Mouse (Mus musculus) v-Abl transformed pro-B cells (cell line): Measurements from ENCODE around the gene Gm45521.

Experiments used
- in situ Hi-C, 2 experiments: fragments of 400-800 bp; cut with MboI; formaldehyde crosslinking; loops; one replicate each; pipeline ENCODE4 v1.15.1; 2025; ENCODE audit not compliant: unreplicated experiment in 2 of 2

Gm45521 gene

GRCm38 (mm10) chr14:7957049-7957448 is at the start of gene Gm45521:
TSS of gene Gm45521 (plus strand) at chr14:7957288.
- in situ Hi-C loops = no loop called here

GRCm38 (mm10) chr14:7909472-7909871 is 47.6 kb upstream of the Gm45521 start:
- in situ Hi-C loops = no loop called here

GRCm38 (mm10) chr14:7913842-7914241 is 43.2 kb upstream of the Gm45521 start:
- in situ Hi-C loops = no loop called here

- in situ Hi-C loops = no loop called here
Observed at GRCm38 (mm10) chr14:7914461-7914860, 42.6 kb upstream of the Gm45521 start.

GRCm38 (mm10) chr14:7918150-7918991 is 38.7 kb upstream of the Gm45521 start:
- in situ Hi-C loops = no loop called here

GRCm38 (mm10) chr14:7919309-7919708 is 37.8 kb upstream of the Gm45521 start:
- in situ Hi-C loops = no loop called here

GRCm38 (mm10) chr14:7919921-7920320 is 37.2 kb upstream of the Gm45521 start:
- in situ Hi-C loops = no loop called here

- in situ Hi-C loops = no loop called here
Observed at GRCm38 (mm10) chr14:7921459-7921858, 35.6 kb upstream of the Gm45521 start.

GRCm38 (mm10) chr14:7923635-7924034 is 33.5 kb upstream of the Gm45521 start:
- in situ Hi-C loops = no loop called here

- in situ Hi-C loops = no loop called here
Observed at GRCm38 (mm10) chr14:7928362-7928761, 28.7 kb upstream of the Gm45521 start.

GRCm38 (mm10) chr14:7929029-7929428 is 28.1 kb upstream of the Gm45521 start:
- in situ Hi-C loops = no loop called here

GRCm38 (mm10) chr14:7932151-7932550 is 24.9 kb upstream of the Gm45521 start:
- in situ Hi-C loops = no loop called here

- in situ Hi-C loops = no loop called here
Observed at GRCm38 (mm10) chr14:7934166-7934565, 22.9 kb upstream of the Gm45521 start.

- in situ Hi-C loops = no loop called here
Observed at GRCm38 (mm10) chr14:7937052-7937630, 19.9 kb upstream of the Gm45521 start.

- in situ Hi-C loops = no loop called here
Observed at GRCm38 (mm10) chr14:7938809-7939784, 18.0 kb upstream of the Gm45521 start.

- in situ Hi-C loops = no loop called here
Observed at GRCm38 (mm10) chr14:7941413-7941812, 15.7 kb upstream of the Gm45521 start.

- in situ Hi-C loops = no loop called here
Observed at GRCm38 (mm10) chr14:7943101-7943800, 13.8 kb upstream of the Gm45521 start.

GRCm38 (mm10) chr14:7943801-7944135 is 13.3 kb upstream of the Gm45521 start:
- in situ Hi-C loops = no loop called here

- in situ Hi-C loops = no loop called here
Observed at GRCm38 (mm10) chr14:7944349-7945039, 12.6 kb upstream of the Gm45521 start.

GRCm38 (mm10) chr14:7945261-7945660 is 11.8 kb upstream of the Gm45521 start:
- in situ Hi-C loops = no loop called here
